Mouse (Mus musculus) heart, postnatal 0 days (tissue): Measurements from ENCODE around the gene Col4a3bp. TPM values are rescaled to one million over a fixed set of nuclear protein-coding genes. Genes with fewer than 3 reads are reported as not detected.

Source experiments
- ATAC-seq: fragments of 200-750 bp; cut with Nextera tagmentation; 2 replicates; pipeline ENCODE4 v1.8.0; 2017; ENCODE audit warnings: low read depth, moderate number of reproducible peaks, moderate library complexity; ENCODE audit not compliant: insufficient read depth
- DNase-seq: peaks from one replicate; pipeline ENCODE4 v3.0.0-alpha.2; 2016; ENCODE audit warnings: low spot score
- H3K27ac ChIP-seq: fragments of 300-500 bp; sonication (generic); 2 replicates; pipeline ENCODE4 v1.5.1; 2014; ENCODE audit warnings: low read depth, mild to moderate bottlenecking
- H3K27me3 ChIP-seq: fragments of 300-500 bp; sonication (generic); 2 replicates; pipeline ENCODE4 v1.6.1; 2014; ENCODE audit warnings: low read length, mixed read lengths; ENCODE audit not compliant: control insufficient read depth, insufficient read depth
- H3K36me3 ChIP-seq: fragments of 300-500 bp; sonication (generic); replicated peaks from 2 replicates; pipeline ENCODE4 v1.6.1; 2014; ENCODE audit warnings: low read length, mixed read lengths; ENCODE audit not compliant: control insufficient read depth, insufficient read depth
- H3K4me1 ChIP-seq: fragments of 300-500 bp; sonication (generic); 2 replicates; pipeline ENCODE4 v1.6.1; 2014; ENCODE audit warnings: antibody characterized with exemption; ENCODE audit not compliant: control insufficient read depth, insufficient read depth
- H3K4me2 ChIP-seq: fragments of 300-500 bp; sonication (generic); 2 replicates; pipeline ENCODE4 v1.6.1; 2014; ENCODE audit warnings: low read depth, mild to moderate bottlenecking, low read length, moderate library complexity
- H3K4me3 ChIP-seq: fragments of 300-500 bp; sonication (generic); 2 replicates; pipeline ENCODE4 v1.5.1; 2014; ENCODE audit warnings: low read depth, low read length
- H3K9ac ChIP-seq: fragments of 300-500 bp; sonication (generic); replicated peaks from 2 replicates; pipeline ENCODE4 v1.6.1; 2014; ENCODE audit warnings: low read depth, low read length, mixed read lengths
- H3K9me3 ChIP-seq: fragments of 300-500 bp; sonication (generic); replicated peaks from 2 replicates; pipeline ENCODE4 v1.6.1; 2016; ENCODE audit warnings: low read length; ENCODE audit not compliant: control insufficient read depth
- CTCF ChIP-seq: IDR thresholded peaks from 2 replicates; pipeline ENCODE4 v1.5.1; 2016; ENCODE audit warnings: antibody characterized with exemption, control low read depth, low read depth
- EP300 ChIP-seq: IDR thresholded peaks from 2 replicates; pipeline ENCODE4 v1.6.1; 2016; ENCODE audit warnings: antibody characterized with exemption, low read depth
- WGBS: fragments of 180-500 bp; shearing (Covaris S2); extraction: QIAGEN DNeasy Blood & Tissue Kit; methylation state at CpG from one replicate; pipeline ENCODE4 v1.1.7; 2014; 5-methylcytosine and 5-hydroxymethylcytosine counted together
- polyA plus RNA-seq: library from polyadenylated mRNA; unstranded; fragments of >200 nt; fragmentation: Nextera tagmentation; extraction: Ambion mirVana; gene quantifications from 2 replicates; pipeline ENCODE4 v1.2.1, GENCODE M21; 2015
- total RNA-seq: library from RNA; depleted of rRNA; stranded (reverse); fragments of >200 nt; gene quantifications from 2 replicates; pipeline ENCODE4 v1.2.3, GENCODE M21; 2014; ENCODE audit warnings: low replicate concordance

The Col4a3bp gene
- total and polyA plus RNA-seq, 2 experiments from 2014 or later: 6.5 to 37.5 TPM

DNA sequence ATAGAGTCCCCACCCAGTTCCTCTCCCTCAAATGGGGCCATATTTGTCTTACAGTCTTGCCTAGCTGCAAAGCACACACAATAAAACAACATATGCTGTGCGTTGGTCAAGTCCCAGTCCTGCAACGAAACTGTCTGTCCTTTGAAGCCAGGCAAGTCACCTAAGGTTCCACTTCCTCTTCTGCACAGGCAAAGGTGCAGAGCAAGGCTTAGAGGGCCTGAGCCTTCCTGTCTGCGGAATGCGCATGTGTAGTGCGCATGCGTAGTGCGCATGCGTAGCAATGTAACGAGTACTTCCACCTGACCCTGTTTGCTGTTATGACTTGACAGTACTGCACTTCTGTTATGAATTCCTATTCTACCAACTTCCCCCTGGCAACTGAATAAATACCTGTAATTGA is 26.2 kb upstream of the Col4a3bp start:
- H3K4me3 ChIP-seq: no peak overlapping the region
- H3K27ac ChIP-seq: no peak overlapping the region
- ATAC-seq (no peak), DNase-seq (no peak)
- no peaks in the 10 kb centered on the region for H3K27me3 ChIP-seq
- H3K9me3 ChIP-seq: no peaks in the 10 kb centered on the region
- no peaks in the 10 kb centered on the region for H3K36me3 ChIP-seq
- TF ChIP-seq CTCF (no peak), EP300 (no peak)
- no peak overlapping the region for H3K4me2 ChIP-seq
- 96% methylated on average over 9 of the region's 9 CpGs for WGBS
- peaks cover 9% of the 10 kb centered on the region; the same call in 1 of the 2 replicates for H3K4me1 ChIP-seq
- H3K9ac ChIP-seq: no peak overlapping the region

DNA sequence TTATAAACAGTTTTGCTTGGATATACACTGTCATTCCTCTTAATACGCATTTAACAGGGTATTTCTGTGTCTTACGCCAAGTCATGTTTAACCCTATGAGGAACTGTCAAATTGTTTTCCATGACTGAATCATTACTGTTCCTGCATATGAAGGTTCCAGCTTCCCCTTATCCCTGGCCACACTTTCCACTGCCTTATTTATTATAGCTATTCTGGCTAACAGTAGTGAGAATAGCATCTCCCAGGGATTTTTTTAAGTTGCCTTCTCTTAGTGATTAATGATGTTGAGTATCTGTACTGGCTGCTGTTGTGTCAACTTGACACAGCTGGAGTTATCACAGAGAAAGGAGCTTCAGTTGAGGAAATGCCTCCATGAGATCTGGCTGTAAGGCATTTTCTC is 25.1 kb upstream of the Col4a3bp start:
- Histone ChIP-seq H3K4me1 (no peaks in the 10 kb centered on the region), H3K27ac (no peak overlapping the region), H3K36me3 (no peaks in the 10 kb centered on the region), H3K4me2 (no peak overlapping the region), H3K4me3 (no peak overlapping the region), H3K9ac (no peak overlapping the region), H3K27me3 (no peaks in the 10 kb centered on the region), H3K9me3 (no peaks in the 10 kb centered on the region)
- ATAC-seq (no peak), DNase-seq (no peak)
- TF ChIP-seq CTCF (no peak), EP300 (no peak)
- WGBS: 88% methylated on average over 2 of the region's 2 CpGs

DNA sequence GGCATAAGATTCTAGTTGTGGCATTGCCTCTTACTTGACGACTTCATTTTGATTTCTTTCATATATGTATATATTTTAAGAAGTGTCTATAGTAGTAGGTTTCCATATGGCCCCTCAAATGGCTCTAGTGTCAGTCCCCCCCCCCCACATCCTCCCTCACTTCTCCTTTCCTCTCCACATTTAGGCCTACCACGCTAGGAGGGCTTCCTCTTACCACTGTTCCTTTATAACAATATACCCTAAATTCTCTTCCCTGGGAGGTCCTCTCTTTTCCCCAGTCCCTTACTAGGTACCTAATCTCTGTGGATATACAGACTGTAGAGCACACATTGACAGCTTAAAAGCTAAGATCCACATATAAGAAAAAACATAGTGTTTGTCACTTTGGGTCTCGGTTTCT is 21.1 kb upstream of the Col4a3bp start:
- no peak for ATAC-seq
- no peak for DNase-seq
- H3K27me3 ChIP-seq: no peaks in the 10 kb centered on the region
- no peak overlapping the region for H3K4me3 ChIP-seq
- H3K4me1 ChIP-seq: no peaks in the 10 kb centered on the region
- H3K4me2 ChIP-seq: no peak overlapping the region
- no peaks in the 10 kb centered on the region for H3K9me3 ChIP-seq
- H3K9ac ChIP-seq: no peak overlapping the region
- TF ChIP-seq CTCF: no peak
- TF ChIP-seq EP300: no peak
- no peaks in the 10 kb centered on the region for H3K36me3 ChIP-seq
- no peak overlapping the region for H3K27ac ChIP-seq
- WGBS: 87% methylated on average over 3 of the region's 3 CpGs

DNA sequence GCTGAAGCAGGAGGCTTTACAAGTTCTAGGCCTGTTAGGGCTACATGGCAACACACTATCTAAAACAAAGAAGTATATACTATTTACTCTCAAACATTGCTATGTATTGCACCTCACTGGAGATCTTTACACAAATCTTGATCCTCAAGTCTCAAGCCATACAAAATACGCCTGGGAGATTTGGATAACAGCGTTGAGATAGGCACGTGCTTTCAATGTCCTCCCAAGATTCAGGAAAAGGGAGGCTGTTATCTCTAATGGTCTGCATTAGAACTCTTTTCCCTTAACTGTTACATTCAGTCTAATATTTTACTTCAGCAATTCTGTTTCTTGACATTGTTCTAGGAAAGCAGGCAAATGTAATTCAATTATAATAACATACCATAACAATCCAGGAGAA is 15.4 kb upstream of the Col4a3bp start:
- H3K4me3 ChIP-seq: no peak overlapping the region
- H3K4me2 ChIP-seq: no peak overlapping the region
- H3K27me3 ChIP-seq: no peaks in the 10 kb centered on the region
- no peak overlapping the region for H3K27ac ChIP-seq
- ATAC-seq: no peak
- peaks cover 3% of the 10 kb centered on the region; the same call in 1 of the 2 replicates for H3K9me3 ChIP-seq
- WGBS: 79% methylated on average over 3 of the region's 3 CpGs
- no peak for DNase-seq
- H3K4me1 ChIP-seq: no peaks in the 10 kb centered on the region
- TF ChIP-seq CTCF (no peak), EP300 (no peak)
- H3K36me3 ChIP-seq: 0 out of 2 replicates have a peak, but pooled peaks cover 5% of the 10 kb centered on the region
- no peak overlapping the region for H3K9ac ChIP-seq

DNA sequence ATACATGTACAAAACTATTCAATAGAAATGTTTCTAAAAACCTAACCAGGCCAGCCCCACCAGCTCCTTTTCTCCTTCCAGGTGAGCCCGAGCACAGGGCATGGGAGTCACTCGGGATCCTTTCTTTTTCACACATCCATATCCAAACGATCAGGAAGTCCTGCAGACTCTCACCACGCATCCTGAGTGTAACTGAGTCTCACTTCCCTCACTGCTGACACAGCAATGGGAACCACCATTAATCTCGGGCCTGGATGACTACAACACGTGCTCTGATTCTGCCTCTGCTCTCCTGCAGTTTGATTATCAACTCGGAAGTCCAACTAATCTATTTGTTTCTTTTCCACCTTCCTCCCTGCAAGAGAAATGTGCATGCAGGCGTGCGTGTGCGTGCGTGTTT is 14.6 kb upstream of the Col4a3bp start:
- WGBS: 79% methylated on average over 11 of the region's 11 CpGs
- Histone ChIP-seq H3K36me3 (0 out of 2 replicates have a peak, but pooled peaks cover 5% of the 10 kb centered on the region), H3K27me3 (no peaks in the 10 kb centered on the region), H3K9me3 (peaks cover 3% of the 10 kb centered on the region; the same call in 1 of the 2 replicates), H3K27ac (no peak overlapping the region), H3K4me2 (no peak overlapping the region), H3K4me3 (no peak overlapping the region), H3K4me1 (no peaks in the 10 kb centered on the region), H3K9ac (no peak overlapping the region)
- TF ChIP-seq EP300: no peak
- TF ChIP-seq CTCF: no peak
- no peak for ATAC-seq
- DNase-seq: no peak

DNA sequence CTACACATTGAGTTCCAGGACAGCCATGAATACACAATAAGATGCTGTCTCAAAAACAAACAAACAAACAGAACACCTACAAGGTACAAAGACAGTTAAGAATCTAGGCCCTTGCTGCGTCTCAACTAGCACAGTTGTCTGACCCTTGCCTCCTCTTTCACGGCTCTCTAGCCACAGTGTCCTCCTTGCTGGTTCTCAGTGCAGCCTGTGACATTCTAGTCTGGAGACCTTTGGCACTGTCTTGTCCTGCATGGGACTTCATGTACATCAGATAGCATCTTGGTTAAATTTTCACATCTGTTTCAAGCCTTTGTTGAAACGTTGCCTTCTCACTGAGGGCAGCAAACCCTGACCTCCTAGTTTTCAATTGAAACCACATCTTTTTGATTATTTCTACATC is 13.6 kb upstream of the Col4a3bp start:
- no peak overlapping the region for H3K4me3 ChIP-seq
- H3K27ac ChIP-seq: no peak overlapping the region
- no peak for ATAC-seq
- peaks cover 3% of the 10 kb centered on the region; the same call in 1 of the 2 replicates for H3K9me3 ChIP-seq
- no peaks in the 10 kb centered on the region for H3K27me3 ChIP-seq
- no peak overlapping the region for H3K4me2 ChIP-seq
- no peak overlapping the region for H3K9ac ChIP-seq
- TF ChIP-seq EP300: no peak
- TF ChIP-seq CTCF: no peak
- DNase-seq: no peak
- 0 out of 2 replicates have a peak, but pooled peaks cover 5% of the 10 kb centered on the region for H3K36me3 ChIP-seq
- H3K4me1 ChIP-seq: no peaks in the 10 kb centered on the region
- 91% methylated on average over 3 of the region's 3 CpGs for WGBS
